Mouse (Mus musculus) hindbrain, embryonic 14.5 days (tissue): ENCODE data around the gene Zbtb20. TPM values are rescaled to one million over a fixed set of nuclear protein-coding genes. Genes with fewer than 3 reads are reported as not detected.

Experiments used
- ATAC-seq: fragments of 200-750 bp; cut with Nextera tagmentation; 2 replicates; pipeline ENCODE4 v1.8.0; 2017; ENCODE audit warnings: moderate number of reproducible peaks, mild to moderate bottlenecking, moderate TSS enrichment, moderate library complexity; ENCODE audit not compliant: low FRiP score
- DNase-seq: peaks from one replicate; pipeline ENCODE4 v3.0.0-alpha.2; 2015; ENCODE audit warnings: low spot score
- H3K27ac ChIP-seq: fragments of 300-500 bp; sonication (generic); 2 replicates; pipeline ENCODE4 v1.5.1; 2014; ENCODE audit warnings: mild to moderate bottlenecking, moderate library complexity
- H3K27me3 ChIP-seq: fragments of 300-500 bp; sonication (generic); 2 replicates; pipeline ENCODE4 v1.6.1; 2014; ENCODE audit warnings: mild to moderate bottlenecking, low read length, mixed read lengths; ENCODE audit not compliant: control insufficient read depth, insufficient read depth
- H3K36me3 ChIP-seq: fragments of 300-500 bp; sonication (generic); replicated peaks from 2 replicates; pipeline ENCODE4 v1.6.1; 2014; ENCODE audit not compliant: control insufficient read depth, insufficient read depth
- H3K4me1 ChIP-seq: fragments of 300-500 bp; sonication (generic); replicated peaks from 2 replicates; pipeline ENCODE4 v1.6.1; 2014; ENCODE audit warnings: antibody characterized with exemption, low read length, mixed read lengths; ENCODE audit not compliant: control insufficient read depth, insufficient read depth
- H3K4me2 ChIP-seq: fragments of 300-500 bp; sonication (generic); replicated peaks from 2 replicates; pipeline ENCODE4 v1.6.1; 2014; ENCODE audit warnings: mild to moderate bottlenecking, moderate library complexity
- H3K4me3 ChIP-seq: fragments of 300-500 bp; sonication (generic); replicated peaks from 2 replicates; pipeline ENCODE4 v1.5.1; 2014; ENCODE audit warnings: mild to moderate bottlenecking, low read length
- H3K9ac ChIP-seq: fragments of 300-500 bp; sonication (generic); 2 replicates; pipeline ENCODE4 v1.6.1; 2014
- H3K9me3 ChIP-seq: fragments of 300-500 bp; sonication (generic); 2 replicates; pipeline ENCODE4 v1.6.1; 2016; ENCODE audit warnings: low read length; ENCODE audit not compliant: control insufficient read depth
- WGBS: fragments of 180-500 bp; shearing (Covaris S2); extraction: QIAGEN DNeasy Blood & Tissue Kit; methylation state at CpG from one replicate; pipeline ENCODE4 v1.1.7; 2014; 5-methylcytosine and 5-hydroxymethylcytosine counted together
- polyA plus RNA-seq: library from polyadenylated mRNA; unstranded; fragments of >200 nt; fragmentation: Nextera tagmentation; extraction: Ambion mirVana; gene quantifications from 2 replicates; pipeline ENCODE4 v1.2.1, GENCODE M21; 2014

Gene Zbtb20
- polyA plus RNA-seq, 1 experiment from 2014 or later, result 49.7 TPM

DNA sequence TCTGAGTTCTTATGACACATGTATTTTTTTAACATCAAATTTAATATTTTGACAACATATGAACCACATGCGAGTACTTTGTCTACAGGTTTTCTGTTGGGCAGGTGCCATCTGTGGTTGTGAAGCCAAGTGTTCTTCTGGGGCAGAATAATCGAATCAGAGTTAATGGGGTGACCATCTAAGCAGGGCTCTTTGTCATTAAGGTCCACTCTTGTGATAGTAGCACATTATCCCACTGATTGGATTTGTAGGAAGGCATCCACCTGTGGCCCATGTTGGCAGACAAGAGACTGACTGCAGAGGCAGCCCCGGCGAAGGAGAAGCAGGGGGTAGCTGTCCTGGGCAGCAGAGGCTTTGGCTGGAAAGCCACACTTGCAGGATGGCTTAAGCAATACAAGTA, 254.3 kb downstream of the Zbtb20 start:
- no peak overlapping the region for H3K9ac ChIP-seq
- peaks cover 7% of the 10 kb centered on the region; the same call in 1 of the 2 replicates for H3K4me1 ChIP-seq
- H3K27me3 ChIP-seq, result no peaks in the 10 kb centered on the region
- H3K36me3 ChIP-seq, result no peaks in the 10 kb centered on the region
- no peaks in the 10 kb centered on the region for H3K9me3 ChIP-seq
- H3K4me2 ChIP-seq, result no peak overlapping the region
- ATAC-seq, result no peak
- H3K27ac ChIP-seq, result 0 out of 2 replicates have a peak overlapping the region, but pooled peaks have one; percentile 3
- no peak for DNase-seq
- 75% methylated on average over 4 of the region's 4 CpGs for WGBS
- H3K4me3 ChIP-seq, result no peak overlapping the region

DNA sequence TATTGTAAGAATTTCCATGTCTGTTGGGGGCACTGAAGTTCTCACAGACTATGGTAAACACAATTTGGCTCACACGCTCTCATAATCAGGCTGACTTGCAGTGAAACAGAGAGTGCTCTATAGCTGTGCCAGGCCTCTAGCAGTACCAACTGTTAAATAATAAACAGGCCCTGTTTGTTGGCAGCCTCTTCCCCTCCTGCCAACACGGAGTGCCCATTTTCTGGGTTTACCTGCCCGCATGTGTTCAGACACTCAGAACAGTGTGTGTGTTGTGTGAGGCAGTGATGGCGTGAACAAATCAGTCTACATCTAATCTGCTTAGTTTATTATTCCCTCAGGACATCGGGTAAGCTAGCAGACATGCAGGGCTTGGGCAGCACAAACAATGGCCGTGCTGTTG, 254.9 kb downstream of the Zbtb20 start:
- H3K27me3 ChIP-seq, result no peaks in the 10 kb centered on the region
- H3K36me3 ChIP-seq, result no peaks in the 10 kb centered on the region
- H3K4me1 ChIP-seq, result peaks cover 7% of the 10 kb centered on the region; the same call in 1 of the 2 replicates
- H3K9ac ChIP-seq, result no peak overlapping the region
- 44% methylated on average over 6 of the region's 6 CpGs for WGBS
- DNase-seq, result peak; percentile 34
- H3K27ac ChIP-seq, result 0 out of 2 replicates have a peak overlapping the region, but pooled peaks have one; percentile 3
- ATAC-seq, result peak; percentile 70
- H3K4me2 ChIP-seq, result no peak overlapping the region
- H3K9me3 ChIP-seq, result no peaks in the 10 kb centered on the region
- no peak overlapping the region for H3K4me3 ChIP-seq

- Histone ChIP-seq H3K36me3 (no peaks in the 10 kb centered on the region), H3K27ac (0 out of 2 replicates have a peak overlapping the region, but pooled peaks have one; percentile 3), H3K4me3 (no peak overlapping the region), H3K27me3 (no peaks in the 10 kb centered on the region), H3K4me2 (no peak overlapping the region), H3K9me3 (no peaks in the 10 kb centered on the region), H3K9ac (no peak overlapping the region), H3K4me1 (peaks cover 7% of the 10 kb centered on the region; the same call in 1 of the 2 replicates)
- DNase-seq (no peak), ATAC-seq (no peak)
Measured at GRCm38 (mm10) chr16:43131077-43131476, 255.4 kb downstream of the Zbtb20 start.

DNA sequence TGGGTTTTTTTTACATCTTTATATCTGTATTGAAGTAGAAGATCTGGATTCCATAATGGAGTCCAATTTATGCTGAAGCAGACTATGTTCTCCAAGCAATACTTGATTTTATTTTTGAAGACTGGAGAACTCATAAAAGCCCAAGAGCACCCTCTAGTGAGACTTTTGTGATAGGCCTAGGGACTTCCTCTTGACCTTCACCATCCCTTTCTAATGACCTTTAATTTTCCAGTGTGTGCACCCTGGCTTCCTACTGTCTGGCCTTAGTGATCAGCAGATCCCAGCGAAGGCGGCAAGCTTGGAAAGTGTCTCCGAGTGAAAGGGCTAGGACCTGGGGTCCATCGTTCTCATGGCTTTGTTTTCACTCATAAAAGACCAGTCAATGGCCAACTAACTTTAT, 292.8 kb downstream of the Zbtb20 start:
- 45% methylated on average over 4 of the region's 4 CpGs for WGBS
- H3K4me2 ChIP-seq, result no peak overlapping the region
- no peaks in the 10 kb centered on the region for H3K9me3 ChIP-seq
- no peaks in the 10 kb centered on the region for H3K4me1 ChIP-seq
- no peaks in the 10 kb centered on the region for H3K36me3 ChIP-seq
- no peak overlapping the region for H3K27ac ChIP-seq
- DNase-seq (no peak), ATAC-seq (no peak)
- no peaks in the 10 kb centered on the region for H3K27me3 ChIP-seq
- H3K9ac ChIP-seq, result no peak overlapping the region
- no peak overlapping the region for H3K4me3 ChIP-seq

DNA sequence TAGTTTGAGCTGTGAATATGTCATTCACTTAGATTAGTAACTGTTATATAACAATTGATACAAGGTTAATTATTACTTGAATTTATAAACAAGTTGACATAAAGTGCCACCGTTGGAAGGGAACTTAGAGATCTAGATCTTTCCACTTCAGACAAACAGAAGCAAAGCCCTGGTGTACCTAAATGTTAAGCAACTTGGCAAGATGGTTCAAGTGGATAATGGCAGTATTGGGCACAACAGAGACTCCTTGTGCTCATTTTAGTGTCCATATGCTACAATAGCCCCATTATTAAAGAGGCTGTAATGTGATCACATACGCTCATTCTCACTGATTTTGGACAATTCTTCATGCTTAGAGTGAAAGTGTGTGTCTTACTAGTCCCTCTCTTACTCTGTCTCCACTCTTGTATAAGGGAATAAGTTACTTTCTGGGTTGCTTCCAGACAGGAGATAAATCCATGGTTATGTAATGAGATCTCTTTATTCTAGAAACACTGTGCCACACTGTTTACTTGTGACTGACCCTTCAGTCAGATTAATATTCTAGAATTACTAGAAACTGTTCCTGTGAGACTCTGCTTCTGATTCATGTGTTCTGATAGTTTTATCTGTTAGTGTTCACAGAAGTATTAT, 293.7 kb downstream of the Zbtb20 start:
- Histone ChIP-seq H3K9me3 (no peaks in the 10 kb centered on the region), H3K36me3 (no peaks in the 10 kb centered on the region), H3K27ac (no peak overlapping the region), H3K4me3 (no peak overlapping the region), H3K4me2 (no peak overlapping the region), H3K4me1 (no peaks in the 10 kb centered on the region), H3K9ac (no peak overlapping the region), H3K27me3 (no peaks in the 10 kb centered on the region)
- ATAC-seq (no peak), DNase-seq (no peak)
- 80% methylated on average over 2 of the region's 2 CpGs for WGBS

DNA sequence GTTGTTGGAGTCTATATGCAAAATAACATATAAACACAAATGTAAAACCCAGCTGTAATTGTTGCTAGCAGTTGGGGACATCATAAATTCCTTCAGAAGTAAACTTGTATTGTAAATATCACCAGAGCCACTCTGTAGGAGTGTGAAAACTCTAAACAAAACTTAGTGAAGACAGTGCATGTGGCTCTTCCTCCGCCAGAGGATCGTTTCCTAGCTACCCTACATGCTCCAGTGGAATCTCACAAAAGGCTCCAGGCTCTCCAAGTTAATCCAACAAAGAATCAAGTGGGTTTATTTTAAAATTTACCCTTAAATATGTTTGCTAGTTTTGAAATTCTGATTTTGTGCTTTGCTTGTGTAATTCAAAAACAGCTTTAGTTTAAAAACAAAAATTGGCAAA, 296.5 kb downstream of the Zbtb20 start:
- DNase-seq, result peak; percentile 37
- no peak for ATAC-seq
- Histone ChIP-seq H3K4me3 (no peak overlapping the region), H3K4me1 (no peaks in the 10 kb centered on the region), H3K9ac (no peak overlapping the region), H3K4me2 (no peak overlapping the region), H3K27me3 (no peaks in the 10 kb centered on the region), H3K36me3 (no peaks in the 10 kb centered on the region), H3K9me3 (no peaks in the 10 kb centered on the region), H3K27ac (no peak overlapping the region)
- WGBS, result 23% methylated on average over 2 of the region's 2 CpGs

GRCm38 (mm10) chr16:43172912-43173311, 297.2 kb downstream of the Zbtb20 start:
- DNase-seq (no peak), ATAC-seq (no peak)
- no peak overlapping the region for H3K4me3 ChIP-seq
- WGBS, result 36% methylated on average over 1 of the region's 1 CpGs
- H3K27me3 ChIP-seq, result no peaks in the 10 kb centered on the region
- no peak overlapping the region for H3K27ac ChIP-seq
- H3K4me2 ChIP-seq, result no peak overlapping the region
- H3K9me3 ChIP-seq, result no peaks in the 10 kb centered on the region
- H3K9ac ChIP-seq, result no peak overlapping the region
- no peaks in the 10 kb centered on the region for H3K36me3 ChIP-seq
- no peaks in the 10 kb centered on the region for H3K4me1 ChIP-seq

DNA sequence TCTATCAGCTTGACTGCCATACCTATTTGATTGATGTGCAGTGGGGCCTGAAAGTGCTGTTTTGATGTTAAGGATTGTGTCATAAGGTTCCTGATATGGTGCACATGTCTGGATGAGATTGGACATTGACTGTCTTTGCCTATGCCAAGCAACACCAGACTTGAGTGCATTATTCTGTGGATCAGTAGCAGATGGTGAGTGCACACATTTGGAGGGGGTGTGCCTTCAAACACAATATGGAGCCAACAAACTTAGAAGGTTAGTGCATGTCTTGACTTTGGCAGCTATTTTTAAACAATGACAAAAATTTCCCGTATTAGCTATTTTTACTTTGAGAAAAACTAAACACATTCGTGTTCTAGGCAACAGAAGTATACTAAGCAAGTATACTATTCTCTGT, 299.1 kb downstream of the Zbtb20 start:
- no peaks in the 10 kb centered on the region for H3K36me3 ChIP-seq
- H3K4me3 ChIP-seq, result no peak overlapping the region
- no peaks in the 10 kb centered on the region for H3K4me1 ChIP-seq
- no peak overlapping the region for H3K9ac ChIP-seq
- 92% methylated on average over 2 of the region's 2 CpGs for WGBS
- no peak overlapping the region for H3K4me2 ChIP-seq
- no peak for ATAC-seq
- no peaks in the 10 kb centered on the region for H3K9me3 ChIP-seq
- no peaks in the 10 kb centered on the region for H3K27me3 ChIP-seq
- no peak for DNase-seq
- H3K27ac ChIP-seq, result no peak overlapping the region

- Histone ChIP-seq H3K9me3 (no peaks in the 10 kb centered on the region), H3K4me2 (no peak overlapping the region), H3K9ac (no peak overlapping the region), H3K4me1 (no peaks in the 10 kb centered on the region), H3K27me3 (no peaks in the 10 kb centered on the region), H3K36me3 (no peaks in the 10 kb centered on the region), H3K4me3 (no peak overlapping the region), H3K27ac (no peak overlapping the region)
- DNase-seq, result no peak
- 91% methylated on average over 1 of the region's 1 CpGs for WGBS
- ATAC-seq, result no peak
Measured at GRCm38 (mm10) chr16:43181038-43181437, 305.4 kb downstream of the Zbtb20 start.

GRCm38 (mm10) chr16:43190390-43190789, 314.7 kb downstream of the Zbtb20 start:
- no peaks in the 10 kb centered on the region for H3K4me1 ChIP-seq
- H3K4me3 ChIP-seq, result no peak overlapping the region
- DNase-seq, result no peak
- H3K36me3 ChIP-seq, result no peaks in the 10 kb centered on the region
- no peak overlapping the region for H3K9ac ChIP-seq
- no peaks in the 10 kb centered on the region for H3K27me3 ChIP-seq
- H3K4me2 ChIP-seq, result no peak overlapping the region
- no peaks in the 10 kb centered on the region for H3K9me3 ChIP-seq
- H3K27ac ChIP-seq, result no peak overlapping the region
- no peak for ATAC-seq
- WGBS, result 92% methylated on average over 1 of the region's 1 CpGs
